Mouse (Mus musculus): ENCODE results near the gene Rnf113a2. TPM values are rescaled to one million over a fixed set of nuclear protein-coding genes. Genes with fewer than 3 reads are reported as not detected.

The Rnf113a2 gene
- 10 to 100 TPM; 11.1 to 13.0 TPM for total RNA-seq (2021)
- long read RNA-seq, experiment 1, transcript Rnf113a2-201 (1 exons, 1,383 nt) = major isoform, 8 of 8 reads
- long read RNA-seq, experiment 1, partial matches to known transcripts = 0 of 8 reads
- long read RNA-seq, experiment 1, other reads (novel, unspliced or antisense) = 0 of 8 reads
- long read RNA-seq, experiment 2, transcript Rnf113a2-201 (1 exons, 1,383 nt) = major isoform, 10 of 10 reads
- long read RNA-seq, experiment 2, partial matches to known transcripts = 0 of 10 reads
- long read RNA-seq, experiment 2, other reads (novel, unspliced or antisense) = 0 of 10 reads

GRCm38 (mm10) chr12:84416834-84417604, at the start of gene Rnf113a2:
Gene Rnf113a2 (plus strand): TSS chr12:84417196.
- peak; percentile 73 to 85 for DNase-seq (ENCODE audit: low spot score in 2 of 2)

DNA sequence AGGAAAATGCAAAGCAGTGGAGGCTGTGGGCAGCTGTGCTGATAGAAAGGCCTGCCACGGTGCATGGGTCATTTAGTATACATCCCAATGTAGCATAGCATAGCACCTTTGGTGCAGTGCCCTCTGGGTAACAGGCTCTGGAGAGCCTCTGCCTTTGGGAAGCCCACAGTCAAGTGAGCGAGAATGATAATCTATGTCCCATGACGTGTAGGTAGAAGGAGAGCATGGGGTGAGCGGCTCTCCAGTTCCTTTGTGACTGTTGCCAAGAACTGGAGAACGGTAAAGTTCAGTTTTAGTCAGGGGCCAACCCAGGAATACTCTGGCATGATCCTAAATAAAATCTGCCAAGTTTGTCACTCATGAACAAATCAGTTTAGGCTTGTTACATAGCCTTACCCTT, 45.3 kb upstream of the Rnf113a2 start:
- DNase-seq (ENCODE audit: low spot score in 2 of 2) = no peak

GRCm38 (mm10) chr12:84373831-84374481, 43.0 kb upstream of the Rnf113a2 start:
- no peak for DNase-seq (ENCODE audit: low spot score in 2 of 2)

DNA sequence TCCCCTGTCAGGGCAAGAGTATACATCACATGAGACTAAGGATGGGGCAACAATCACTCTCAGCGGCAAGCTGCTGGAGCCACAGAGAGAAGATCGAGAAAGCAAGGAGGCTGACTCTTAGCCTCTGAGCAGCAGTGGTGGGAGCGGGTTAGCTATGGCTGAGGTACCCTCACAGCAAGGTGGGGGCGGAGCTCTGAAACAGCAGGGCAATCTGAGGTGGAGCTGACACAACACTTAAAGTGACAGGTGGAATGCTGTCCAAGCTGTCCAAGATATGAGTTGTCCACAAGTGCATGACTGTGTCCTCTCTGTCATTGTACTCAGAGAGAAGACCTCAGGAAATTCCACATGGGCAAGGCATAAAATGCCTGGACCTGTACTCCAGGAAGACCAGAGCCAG, 34.6 kb upstream of the Rnf113a2 start:
- DNase-seq (ENCODE audit: low spot score in 2 of 2) = no peak

- no peak for DNase-seq (ENCODE audit: low spot score in 2 of 2)
Observed at GRCm38 (mm10) chr12:84384644-84385081, 32.3 kb upstream of the Rnf113a2 start.

- DNase-seq (ENCODE audit: low spot score in 2 of 2) = no peak
Observed at GRCm38 (mm10) chr12:84385408-84385807, 31.6 kb upstream of the Rnf113a2 start.

DNA sequence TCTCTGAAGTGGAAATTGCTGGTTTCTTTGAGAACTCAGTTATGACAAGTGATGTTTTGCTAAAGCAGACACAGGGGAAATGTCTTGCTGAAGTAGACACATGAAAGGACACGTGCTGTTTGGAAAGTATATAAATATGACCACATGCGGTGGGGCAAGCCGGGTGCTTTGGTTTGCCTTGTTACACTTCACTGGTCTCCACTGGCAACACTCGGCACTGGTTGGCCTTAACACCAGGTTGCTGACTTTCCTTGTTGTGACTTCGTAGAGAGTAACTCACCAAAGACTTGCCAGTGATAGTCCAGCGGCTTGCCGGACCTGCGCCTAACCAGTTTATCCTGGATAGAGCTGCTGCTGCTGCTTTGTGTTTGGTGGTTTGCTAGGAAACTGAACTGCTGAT, 28.9 kb upstream of the Rnf113a2 start:
- no peak for DNase-seq (ENCODE audit: low spot score in 2 of 2)

DNA sequence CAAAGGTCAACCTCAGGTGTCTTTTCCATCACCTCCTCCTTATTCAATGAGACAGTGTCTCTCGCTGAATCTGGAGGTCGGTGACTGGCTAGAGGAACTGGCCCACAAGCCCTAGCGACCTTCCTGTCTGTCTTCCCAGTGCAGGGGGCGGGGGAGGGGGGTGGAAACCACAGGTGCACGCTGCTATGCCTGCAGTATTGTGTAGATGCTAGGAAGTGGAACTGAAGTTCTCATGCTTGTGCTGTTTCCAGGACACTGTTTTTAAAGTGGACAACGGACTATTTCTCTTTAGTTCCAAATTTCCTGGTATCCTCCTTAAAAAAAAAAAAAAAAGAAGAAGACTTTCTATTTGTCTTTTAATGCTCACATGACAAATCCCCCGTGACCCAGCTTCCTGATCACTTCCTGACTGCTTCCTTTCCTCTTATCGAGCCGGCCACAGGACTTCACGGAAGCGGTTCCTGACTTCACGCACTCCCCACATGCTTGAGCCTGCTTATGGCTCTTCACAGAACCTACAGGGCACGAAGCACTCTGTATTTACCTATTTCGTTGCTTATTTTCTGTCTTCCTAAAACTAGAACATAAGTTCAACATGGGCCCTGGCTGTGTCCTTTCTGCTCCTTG, 28.1 kb upstream of the Rnf113a2 start:
- no peak for DNase-seq (ENCODE audit: low spot score in 2 of 2)

- DNase-seq (ENCODE audit: low spot score in 2 of 2) = no peak
Observed at GRCm38 (mm10) chr12:84390336-84390735, 26.7 kb upstream of the Rnf113a2 start.

DNA sequence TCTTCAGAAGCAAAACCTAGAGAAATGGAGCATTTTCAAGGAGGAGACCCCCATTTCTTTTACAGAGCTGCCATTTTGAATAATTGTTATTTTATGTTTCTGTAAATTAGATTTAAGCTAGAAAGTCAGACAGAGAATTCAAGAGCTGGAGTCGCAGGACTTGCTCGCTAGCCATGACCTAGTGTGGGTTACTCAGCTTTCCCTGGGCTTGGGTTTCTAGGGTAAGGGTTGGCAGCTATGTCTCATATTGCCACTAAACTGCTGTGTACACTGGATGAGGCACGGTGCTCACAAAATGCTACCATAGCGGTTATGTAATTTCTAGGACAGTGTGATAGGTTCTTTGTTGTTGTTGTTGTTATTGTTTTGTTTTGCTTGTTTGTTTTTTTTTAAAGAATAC, 24.3 kb upstream of the Rnf113a2 start:
- DNase-seq (ENCODE audit: low spot score in 2 of 2) = no peak

- no peak for DNase-seq (ENCODE audit: low spot score in 2 of 2)
Observed at GRCm38 (mm10) chr12:84393847-84394246, 23.1 kb upstream of the Rnf113a2 start.

- DNase-seq (ENCODE audit: low spot score in 2 of 2) = no peak
Observed at GRCm38 (mm10) chr12:84396947-84397679, 19.9 kb upstream of the Rnf113a2 start.

DNA sequence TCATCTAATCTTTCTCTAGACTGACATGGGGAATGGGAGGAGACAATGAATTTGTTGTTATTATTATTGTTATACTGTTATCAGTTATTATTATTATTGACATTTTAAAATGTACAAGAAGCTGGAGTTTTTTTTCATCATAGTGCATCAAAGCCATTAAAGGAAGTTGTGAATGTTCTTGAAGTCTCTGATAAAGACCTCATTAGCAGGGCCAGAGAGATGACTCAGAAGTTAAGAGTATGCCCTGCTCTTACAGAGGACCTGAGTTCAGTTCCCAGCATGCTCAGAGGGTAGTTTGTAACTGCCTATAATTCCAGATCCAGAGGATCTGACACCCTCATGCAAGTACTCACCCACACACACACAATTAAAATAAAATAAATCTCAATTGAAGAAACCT, 19.3 kb upstream of the Rnf113a2 start:
- DNase-seq (ENCODE audit: low spot score in 2 of 2) = no peak

DNA sequence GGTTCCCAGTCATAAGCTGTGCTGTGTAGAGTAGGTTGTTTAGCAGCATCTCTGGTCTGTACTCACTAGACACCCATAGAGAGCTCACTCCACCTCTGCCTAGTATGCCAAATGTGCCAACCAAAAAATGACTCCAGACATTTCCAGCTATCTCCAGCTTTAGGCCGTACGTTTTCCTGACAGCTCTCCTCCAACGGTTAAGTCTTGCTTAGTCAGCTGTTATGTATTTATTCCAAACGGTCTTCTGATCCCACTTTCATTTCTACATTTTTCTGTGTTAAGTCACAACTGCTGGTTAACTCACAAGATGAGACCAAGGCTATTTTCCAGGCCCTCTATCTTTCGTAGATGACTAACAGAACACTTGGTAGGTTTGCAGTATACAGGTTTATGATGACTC, 18.4 kb upstream of the Rnf113a2 start:
- DNase-seq (ENCODE audit: low spot score in 2 of 2) = no peak

DNA sequence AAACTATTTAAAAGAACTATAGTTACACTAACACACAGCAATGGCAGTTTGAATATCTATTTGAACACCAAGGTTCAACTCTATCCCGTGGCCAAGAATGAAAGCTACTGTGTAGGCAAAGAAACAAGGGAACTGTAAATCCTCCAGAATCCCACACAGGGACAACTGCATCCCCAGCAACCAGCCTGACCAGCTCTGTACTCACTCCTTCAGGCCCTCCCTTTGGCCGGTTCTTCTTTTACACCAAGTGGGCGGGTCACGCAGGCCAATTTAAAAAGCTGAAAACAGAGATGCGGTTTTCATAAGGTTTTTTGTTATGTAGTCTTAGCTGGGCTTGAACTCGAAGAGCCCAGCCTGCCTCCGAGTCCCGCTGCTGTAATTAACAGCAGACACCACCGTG, 17.9 kb upstream of the Rnf113a2 start:
- DNase-seq (ENCODE audit: low spot score in 2 of 2) = no peak

DNA sequence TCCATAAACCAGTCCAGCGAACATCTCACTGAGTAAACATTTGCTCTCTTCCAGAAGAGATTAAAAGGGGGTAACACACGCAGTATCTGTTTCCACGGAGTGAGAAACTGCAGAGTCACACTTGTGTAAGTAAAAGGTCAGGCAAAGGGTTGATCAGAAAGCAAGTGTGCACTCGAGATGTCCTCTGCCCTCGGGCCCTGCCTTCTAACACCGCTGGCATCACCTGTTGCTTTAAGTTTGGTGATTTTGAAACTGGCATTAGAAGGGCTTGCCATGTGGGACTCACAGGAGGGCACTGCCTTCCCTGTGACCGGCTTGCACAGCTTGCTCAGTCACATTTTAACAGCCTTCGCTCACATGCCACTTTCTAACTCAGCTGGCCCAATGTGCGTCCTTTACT, 17.3 kb upstream of the Rnf113a2 start:
- DNase-seq (ENCODE audit: low spot score in 2 of 2) = no peak

GRCm38 (mm10) chr12:84400068-84400467, 16.9 kb upstream of the Rnf113a2 start:
- DNase-seq (ENCODE audit: low spot score in 2 of 2) = no peak

- DNase-seq (ENCODE audit: low spot score in 2 of 2) = no peak
Observed at GRCm38 (mm10) chr12:84400653-84401052, 16.3 kb upstream of the Rnf113a2 start.

GRCm38 (mm10) chr12:84402923-84403322, 14.1 kb upstream of the Rnf113a2 start:
- no peak for DNase-seq (ENCODE audit: low spot score in 2 of 2)

DNA sequence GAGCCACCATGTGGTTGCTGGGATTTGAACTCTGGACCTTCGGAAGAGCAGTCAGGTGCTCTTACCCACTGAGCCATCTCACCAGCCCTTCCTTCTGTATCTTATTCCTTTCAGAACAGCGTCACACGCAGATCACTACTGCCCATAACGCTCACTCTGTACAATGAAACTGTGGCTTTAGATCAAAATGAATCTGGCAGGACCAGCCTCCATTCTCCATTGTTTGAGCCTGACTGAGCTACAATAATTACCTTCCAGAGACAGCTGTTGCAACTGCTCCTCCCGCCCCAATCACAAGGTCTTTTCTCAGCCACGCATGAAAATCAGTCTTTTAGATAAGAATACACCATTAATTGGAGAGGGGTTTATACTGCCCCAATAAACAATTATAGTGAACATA, 12.5 kb upstream of the Rnf113a2 start:
- DNase-seq (ENCODE audit: low spot score in 2 of 2) = no peak

DNA sequence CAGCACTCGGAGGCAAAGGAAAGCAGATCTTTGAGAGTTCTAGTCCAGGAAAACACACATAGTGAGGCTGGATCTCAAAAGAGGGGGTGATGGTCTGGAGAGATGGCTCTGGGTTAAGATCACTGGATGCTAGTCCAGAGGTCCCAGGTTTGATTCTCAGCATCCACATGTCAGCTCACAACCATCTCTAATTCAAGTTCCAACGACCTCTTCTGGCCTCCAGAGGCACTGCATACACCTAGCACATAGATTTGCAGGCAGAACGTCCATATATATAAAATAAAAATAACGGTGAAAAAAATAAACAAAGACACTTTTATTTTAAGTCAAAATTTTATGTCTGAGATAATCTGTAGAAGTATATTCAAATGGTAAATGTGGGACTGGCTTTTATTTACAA, 9.7 kb upstream of the Rnf113a2 start:
- DNase-seq (ENCODE audit: low spot score in 2 of 2) = no peak
